Mouse (Mus musculus): ENCODE measurements at regions not wholly inside any gene's neighbourhood (a gene's known extent, or its start where the extent isn't known, plus 50 kb on each side); places are given as distances from the start of the nearest gene placed in this dataset.

DNA sequence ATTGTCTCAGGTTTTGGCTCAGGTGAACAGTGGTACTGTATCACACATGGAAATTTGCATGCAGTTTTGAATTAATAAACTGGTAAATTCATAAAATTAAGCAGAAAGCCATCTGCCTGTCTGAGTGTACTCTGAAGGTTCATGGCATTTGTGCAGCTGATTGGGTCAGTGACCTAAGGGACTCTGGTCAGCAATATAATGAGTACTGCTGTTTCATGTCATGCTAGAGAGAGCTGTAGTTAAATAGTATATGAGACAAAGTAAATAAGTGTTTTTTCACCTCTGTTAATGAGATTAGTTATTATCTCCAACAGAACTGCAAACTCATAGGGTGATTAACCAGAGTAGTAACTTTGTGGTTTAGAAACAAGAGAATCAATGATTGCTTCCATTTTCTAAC, 231.4 kb upstream of the Speer4f2 start:
- TF ChIP-seq POLR2A (IDR thresholded peaks at IDR 0.05; ENCODE audit: insufficient read depth, low read depth, low read length) (no peak), EP300 (IDR thresholded peaks at IDR 0.05; ENCODE audit: insufficient read depth, low read depth, low read length) (no peak), CTCF (IDR thresholded peaks at IDR 0.05) (no peak)
